Mouse (Mus musculus): ENCODE data around the gene Matk.
A peak's percentile ranks its signal among the peaks of the same experiment; 100 is the strongest.

- peak; percentile 77 for TF ChIP-seq CTCF (IDR thresholded peaks at IDR 0.05; ENCODE audit: control insufficient read depth, insufficient read depth, insufficient read length)
- no peak for TF ChIP-seq MAX (IDR thresholded peaks at IDR 0.05)
- no peak for TF ChIP-seq CEBPB (IDR thresholded peaks at IDR 0.05; ENCODE audit: low read depth)
- TF ChIP-seq USF1 (IDR thresholded peaks at IDR 0.05; ENCODE audit: low read depth), result no peak
- TF ChIP-seq MYOD1 (IDR thresholded peaks at IDR 0.05; ENCODE audit: control insufficient read depth, insufficient read length, low read depth), result no peak
- no peak for TF ChIP-seq MYOG (IDR thresholded peaks at IDR 0.05; ENCODE audit: control insufficient read depth, extremely low read depth, insufficient read length)
Measured at GRCm38 (mm10) chr10:81217964-81218363, 34.8 kb upstream of the Matk start.

All from C2C12 (cell line).